Mouse (Mus musculus): Measurements from ENCODE around the gene Ocel1. TPM values are rescaled to one million over a fixed set of nuclear protein-coding genes. Genes with fewer than 3 reads are reported as not detected.
"Not testable (repeated sequence)": the region's sequence is repeated elsewhere in the genome, so short reads cannot be mapped to it uniquely, and the experiment has no call there.

Gene Ocel1
- 2.3 and 3.2 TPM in 2 replicates for polyA plus RNA-seq (2011; ENCODE audit: insufficient read length, low read depth, missing spikeins)

DNA sequence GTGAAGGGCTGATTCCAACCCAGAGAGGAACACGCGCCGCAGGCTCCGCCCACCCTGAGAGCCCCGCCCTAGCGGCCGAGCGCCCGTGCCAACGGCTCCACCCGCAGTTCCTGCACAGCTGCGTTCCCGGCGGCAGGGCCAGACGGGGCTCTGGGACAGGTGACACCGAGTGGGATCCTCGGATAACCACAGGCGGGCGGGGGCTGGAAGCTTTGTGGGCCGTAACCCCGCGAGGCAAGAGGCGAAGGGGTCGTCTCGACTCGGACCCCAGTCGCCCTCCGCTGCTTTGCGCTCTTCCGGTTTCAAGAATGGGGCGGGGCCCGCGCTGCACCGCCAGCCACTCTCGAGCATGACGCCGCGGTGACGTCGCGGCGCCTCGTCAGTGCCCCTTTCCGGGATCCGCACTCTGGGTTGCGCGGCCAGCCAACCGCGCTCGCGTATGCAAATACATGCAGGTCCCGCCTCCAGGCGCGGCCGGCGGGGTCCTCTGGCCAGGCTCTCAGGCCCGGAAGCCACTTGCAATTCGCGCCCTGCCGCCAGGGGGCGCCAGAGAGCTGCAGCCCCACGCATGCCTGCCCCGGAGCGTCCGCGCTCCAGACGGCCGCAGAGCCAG lies at the start of gene Ocel1:
Gene Ocel1, plus strand, starts transcription at position 63 of the 613 bp plus-strand sequence.
- Histone ChIP-seq H3K4me3 (ENCODE audit: insufficient read depth, low read length) (peak within 1 kb of the TSS; percentile 70), H3K27ac (ENCODE audit: insufficient read depth, low read length) (peak within 1 kb of the TSS; percentile 75), H3K4me1 (ENCODE audit: control insufficient read depth, insufficient read depth, low read length) (peaks cover 8% of the 10 kb centered on the region)
- TF ChIP-seq POLR2A (IDR thresholded peaks at IDR 0.05; ENCODE audit: low read depth, low read length) (peak; percentile 81), CTCF (IDR thresholded peaks at IDR 0.05; ENCODE audit: borderline replicate concordance, insufficient read depth, low read length) (peak; percentile 81)

DNA sequence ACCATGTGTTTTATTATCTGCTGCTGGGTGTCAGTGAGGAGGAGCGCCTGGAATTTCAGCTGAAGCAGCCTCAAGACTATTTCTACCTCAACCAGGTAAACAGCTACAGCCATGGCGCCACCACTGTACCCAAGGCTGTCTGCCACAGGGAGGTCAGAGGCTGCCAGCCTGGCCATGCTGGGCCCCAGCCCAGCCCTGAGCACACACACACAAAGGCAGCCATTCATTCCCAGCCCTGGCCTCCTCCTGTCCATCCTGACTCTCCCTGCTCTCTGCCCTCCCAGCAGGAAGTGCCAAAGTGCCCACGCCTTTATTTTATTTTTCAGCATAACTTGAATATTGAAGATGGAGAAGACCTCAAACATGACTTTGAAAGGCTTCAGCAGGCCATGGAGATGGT lies 48.2 kb upstream of the Ocel1 start:
- no peak overlapping the region for H3K4me3 ChIP-seq (ENCODE audit: insufficient read depth, low read length)
- H3K4me1 ChIP-seq (ENCODE audit: control insufficient read depth, insufficient read depth, low read length): no peaks in the 10 kb centered on the region
- H3K27ac ChIP-seq (ENCODE audit: insufficient read depth, low read length): no peak overlapping the region
- no peak for TF ChIP-seq POLR2A (IDR thresholded peaks at IDR 0.05; ENCODE audit: low read depth, low read length)
- no peak for TF ChIP-seq CTCF (IDR thresholded peaks at IDR 0.05; ENCODE audit: borderline replicate concordance, insufficient read depth, low read length)

DNA sequence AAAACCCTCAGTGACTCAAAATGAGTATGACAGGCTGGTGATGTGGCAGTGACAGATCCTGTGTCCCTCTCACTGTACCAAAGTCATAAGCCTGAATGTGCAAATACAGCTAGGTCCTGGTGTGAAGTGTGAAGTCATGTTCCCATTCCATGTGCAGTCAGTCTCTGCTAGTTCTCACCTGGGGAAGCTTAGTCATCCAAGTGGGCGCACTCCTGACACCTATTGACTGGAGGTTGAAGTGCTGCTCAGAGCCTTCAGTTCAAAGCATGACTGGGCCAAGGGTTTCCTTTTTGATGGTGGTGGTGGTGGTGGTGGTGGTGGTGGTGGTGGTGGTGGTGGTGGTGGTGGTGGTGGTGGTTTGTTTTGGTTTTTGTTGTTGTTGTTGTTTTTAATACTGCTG lies 46.2 kb upstream of the Ocel1 start:
- H3K4me1 ChIP-seq (ENCODE audit: control insufficient read depth, insufficient read depth, low read length): no peaks in the 10 kb centered on the region
- no peak overlapping the region for H3K4me3 ChIP-seq (ENCODE audit: insufficient read depth, low read length)
- H3K27ac ChIP-seq (ENCODE audit: insufficient read depth, low read length): no peak overlapping the region
- TF ChIP-seq POLR2A (IDR thresholded peaks at IDR 0.05; ENCODE audit: low read depth, low read length): no peak
- TF ChIP-seq CTCF (IDR thresholded peaks at IDR 0.05; ENCODE audit: borderline replicate concordance, insufficient read depth, low read length): peak; percentile 39; the same call in 1 of the 2 replicates

DNA sequence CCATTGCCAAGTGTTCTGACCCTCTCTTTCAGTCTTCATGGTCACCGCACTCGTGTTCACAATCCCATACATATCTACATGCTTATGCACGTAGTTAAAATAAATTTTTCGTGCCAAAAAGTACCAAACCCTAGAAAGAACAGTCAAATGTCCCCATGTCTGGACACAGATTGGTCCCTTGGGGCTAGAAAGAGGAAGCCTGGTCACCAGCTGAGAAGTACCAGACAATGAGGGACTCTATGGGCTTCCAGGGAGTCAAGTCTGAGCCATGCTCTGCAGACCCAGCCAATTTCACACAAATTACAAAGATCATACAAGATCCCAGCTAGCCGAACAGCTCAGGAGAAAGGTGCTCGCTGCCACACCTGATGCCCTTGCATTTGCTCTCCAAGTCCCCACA lies 33.3 kb upstream of the Ocel1 start:
- not testable (repeated sequence) for H3K4me3 ChIP-seq (ENCODE audit: insufficient read depth, low read length); H3K4me1 ChIP-seq (ENCODE audit: control insufficient read depth, insufficient read depth, low read length); H3K27ac ChIP-seq (ENCODE audit: insufficient read depth, low read length)

DNA sequence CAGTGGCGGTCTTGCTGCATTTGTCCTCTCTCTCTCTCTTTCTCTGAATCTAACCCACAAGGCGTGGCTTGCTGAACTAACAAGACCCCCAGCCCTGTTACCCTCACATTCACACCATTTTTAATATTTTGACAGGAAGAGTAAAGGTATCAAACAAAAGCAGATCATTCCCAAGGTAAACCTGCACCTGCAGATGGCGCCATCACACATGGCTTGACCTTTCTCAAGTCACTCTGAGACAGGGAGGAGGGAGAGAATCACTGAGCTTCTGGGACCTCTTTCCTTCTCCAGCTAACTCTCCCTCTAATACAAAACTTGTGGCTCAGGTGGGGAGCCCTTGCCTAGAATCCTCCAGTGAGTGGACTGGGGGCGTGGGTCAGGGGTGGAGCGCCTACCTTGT lies 30.5 kb upstream of the Ocel1 start:
- H3K27ac ChIP-seq (ENCODE audit: insufficient read depth, low read length): no peak overlapping the region
- no peak overlapping the region for H3K4me3 ChIP-seq (ENCODE audit: insufficient read depth, low read length)
- peak; percentile 38; the same call in 1 of the 2 replicates for TF ChIP-seq CTCF (IDR thresholded peaks at IDR 0.05; ENCODE audit: borderline replicate concordance, insufficient read depth, low read length)
- TF ChIP-seq POLR2A (IDR thresholded peaks at IDR 0.05; ENCODE audit: low read depth, low read length): no peak
- no peaks in the 10 kb centered on the region for H3K4me1 ChIP-seq (ENCODE audit: control insufficient read depth, insufficient read depth, low read length)

DNA sequence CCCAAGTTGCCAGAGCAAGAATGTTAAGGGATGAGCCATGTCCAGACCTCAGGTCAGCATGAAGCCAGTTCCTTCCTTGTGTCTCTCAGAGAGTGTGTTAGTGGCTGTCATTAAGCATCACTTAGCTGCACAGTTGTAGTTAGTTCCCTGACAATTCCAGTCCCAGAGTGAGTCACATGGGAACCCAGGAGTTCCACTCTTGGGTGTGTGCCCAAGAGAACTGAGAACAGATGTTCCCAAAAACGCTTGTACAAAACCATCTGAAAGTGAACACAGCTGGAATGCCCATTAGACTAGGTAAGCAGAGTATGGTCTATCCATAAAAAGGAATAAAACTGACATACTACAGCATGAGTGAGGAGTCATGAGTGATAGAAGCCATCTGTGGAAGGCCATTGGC lies 24.5 kb upstream of the Ocel1 start:
- no peak overlapping the region for H3K27ac ChIP-seq (ENCODE audit: insufficient read depth, low read length)
- peaks cover 6% of the 10 kb centered on the region for H3K4me1 ChIP-seq (ENCODE audit: control insufficient read depth, insufficient read depth, low read length)
- H3K4me3 ChIP-seq (ENCODE audit: insufficient read depth, low read length): no peak overlapping the region
- TF ChIP-seq POLR2A (IDR thresholded peaks at IDR 0.05; ENCODE audit: low read depth, low read length): no peak
- no peak for TF ChIP-seq CTCF (IDR thresholded peaks at IDR 0.05; ENCODE audit: borderline replicate concordance, insufficient read depth, low read length)

DNA sequence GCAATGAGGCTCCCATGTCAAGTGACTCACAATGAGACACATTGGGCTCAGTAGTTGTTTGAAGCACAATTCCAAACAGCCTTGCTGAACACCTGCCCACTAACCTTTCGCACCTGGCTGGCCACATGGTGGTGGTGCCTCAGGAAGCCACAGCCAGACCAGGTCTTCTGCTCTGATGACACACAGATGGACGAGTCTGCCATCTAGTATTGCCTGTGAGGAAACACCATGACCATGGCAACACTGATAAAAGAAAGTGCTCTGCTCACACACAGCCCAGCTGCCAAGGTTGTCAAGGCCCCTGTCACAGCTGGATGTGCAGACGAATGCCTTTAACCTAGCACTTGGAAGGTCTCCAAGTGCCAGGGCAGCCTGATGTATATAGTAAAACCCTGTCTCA lies 20.0 kb upstream of the Ocel1 start:
- TF ChIP-seq CTCF (IDR thresholded peaks at IDR 0.05; ENCODE audit: borderline replicate concordance, insufficient read depth, low read length) (no peak), POLR2A (IDR thresholded peaks at IDR 0.05; ENCODE audit: low read depth, low read length) (no peak)
- Histone ChIP-seq H3K4me1 (ENCODE audit: control insufficient read depth, insufficient read depth, low read length) (peaks cover 4% of the 10 kb centered on the region), H3K4me3 (ENCODE audit: insufficient read depth, low read length) (no peak overlapping the region), H3K27ac (ENCODE audit: insufficient read depth, low read length) (no peak overlapping the region)

DNA sequence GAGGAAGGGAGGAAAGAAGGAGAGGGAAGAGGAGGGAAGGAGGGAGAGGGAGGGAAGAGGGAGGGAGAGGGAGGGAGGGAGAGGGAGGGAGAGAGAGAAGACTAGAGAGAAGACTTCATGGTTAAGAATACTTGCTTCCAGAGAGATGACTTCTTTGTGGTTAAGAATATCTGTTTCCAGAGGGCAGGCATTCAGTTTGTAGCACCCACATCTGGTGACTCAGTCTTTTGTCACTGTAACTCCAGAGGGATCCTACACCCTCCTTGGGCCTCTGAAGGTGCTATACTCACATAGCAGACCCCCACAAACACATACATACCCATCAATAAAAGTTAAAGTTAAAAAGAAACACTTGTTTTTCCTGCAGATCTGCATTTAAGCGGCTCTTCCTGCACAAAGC lies 19.6 kb upstream of the Ocel1 start:
- no peak overlapping the region for H3K4me3 ChIP-seq (ENCODE audit: insufficient read depth, low read length)
- H3K27ac ChIP-seq (ENCODE audit: insufficient read depth, low read length): no peak overlapping the region
- H3K4me1 ChIP-seq (ENCODE audit: control insufficient read depth, insufficient read depth, low read length): peaks cover under 1% of the 10 kb centered on the region; the same call in 1 of the 2 replicates
- TF ChIP-seq POLR2A (IDR thresholded peaks at IDR 0.05; ENCODE audit: low read depth, low read length): no peak
- TF ChIP-seq CTCF (IDR thresholded peaks at IDR 0.05; ENCODE audit: borderline replicate concordance, insufficient read depth, low read length): no peak

DNA sequence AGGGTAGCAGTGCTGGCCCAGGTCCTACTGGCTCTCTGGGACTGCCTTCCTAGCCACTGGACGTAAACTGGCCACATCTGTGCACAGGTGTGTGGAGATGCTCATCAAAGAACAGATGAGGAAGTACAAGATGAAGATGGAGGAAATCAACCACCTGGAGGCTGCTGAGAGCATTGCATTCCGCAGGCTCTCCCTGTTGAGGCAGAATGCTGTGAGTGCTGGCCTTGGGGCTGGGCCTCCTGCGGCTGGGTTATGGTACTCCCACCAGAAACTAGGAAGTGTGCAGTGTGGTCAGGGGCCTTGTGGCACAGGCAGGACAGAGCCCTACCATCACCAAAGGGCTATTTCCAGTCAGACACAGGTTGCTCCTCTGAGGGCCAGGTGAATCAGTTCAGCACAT lies 13.1 kb upstream of the Ocel1 start:
- TF ChIP-seq CTCF (IDR thresholded peaks at IDR 0.05; ENCODE audit: borderline replicate concordance, insufficient read depth, low read length): no peak
- TF ChIP-seq POLR2A (IDR thresholded peaks at IDR 0.05; ENCODE audit: low read depth, low read length): no peak
- no peaks in the 10 kb centered on the region for H3K4me1 ChIP-seq (ENCODE audit: control insufficient read depth, insufficient read depth, low read length)
- no peak overlapping the region for H3K4me3 ChIP-seq (ENCODE audit: insufficient read depth, low read length)

DNA sequence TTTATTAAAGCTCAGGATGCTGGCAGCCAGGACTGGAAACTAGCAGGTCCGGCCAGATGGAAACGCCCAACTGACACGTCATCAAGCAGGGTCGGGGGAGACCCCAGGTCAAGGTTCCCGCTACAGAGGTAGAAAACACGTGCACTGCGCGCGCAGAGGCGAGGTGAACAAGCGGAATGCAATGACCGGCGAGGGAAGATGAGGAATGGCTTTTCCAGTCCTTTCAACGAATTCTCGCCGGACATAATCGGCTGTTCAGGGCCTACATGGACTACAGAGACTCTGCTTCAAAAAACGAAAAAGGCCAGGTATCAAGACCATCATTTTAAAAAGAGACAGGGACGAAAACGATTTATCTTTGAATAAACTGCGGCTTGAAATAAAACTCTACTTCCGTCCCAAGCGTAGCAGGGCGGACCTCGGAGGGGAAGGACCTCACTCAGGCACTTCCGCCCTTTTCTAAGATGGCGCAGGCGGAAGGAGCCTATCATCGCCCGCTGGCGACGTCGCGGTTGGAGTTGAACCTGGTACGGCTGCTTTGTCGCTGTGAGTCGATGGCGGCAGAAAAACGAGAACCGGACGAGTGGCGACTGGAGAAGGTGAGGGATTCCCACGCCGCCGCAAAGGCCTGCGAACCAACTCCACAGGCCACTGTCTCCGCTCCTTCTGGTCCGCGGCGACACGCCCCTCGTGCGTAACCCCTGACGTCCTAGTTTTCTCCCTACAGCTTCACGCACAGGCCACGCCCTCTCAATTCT lies 4.1 kb upstream of the Ocel1 start, which contains the start of gene Use1:
Gene Use1, plus strand, starts transcription at position 78 of the 758 bp plus-strand sequence.
- peaks cover 8% of the 10 kb centered on the region for H3K4me1 ChIP-seq (ENCODE audit: control insufficient read depth, insufficient read depth, low read length)
- no peak for TF ChIP-seq CTCF (IDR thresholded peaks at IDR 0.05; ENCODE audit: borderline replicate concordance, insufficient read depth, low read length)
- TF ChIP-seq POLR2A (IDR thresholded peaks at IDR 0.05; ENCODE audit: low read depth, low read length): no peak; the same call in none of the 2 replicates
- H3K27ac ChIP-seq (ENCODE audit: insufficient read depth, low read length): peak within 1 kb of the TSS; percentile 91
- H3K4me3 ChIP-seq (ENCODE audit: insufficient read depth, low read length): peak within 1 kb of the TSS; percentile 62

More for the DNA sequence above, 13.1 kb upstream of the Ocel1 start:
- no peak overlapping the region for H3K27ac ChIP-seq (ENCODE audit: insufficient read depth, low read length)
